Mouse (Mus musculus) myocyte (in vitro differentiated cells): Measurements from ENCODE around the gene Ankrd12.

Experiments used
- MAX ChIP-seq: IDR thresholded peaks from one replicate; pipeline ENCODE4 v1.6.1; 2011; ENCODE audit warnings: low read depth, mild to moderate bottlenecking, control low read depth
- POLR2A ChIP-seq: IDR thresholded peaks from one replicate; pipeline ENCODE4 v1.6.1; 2011; ENCODE audit warnings: low read depth, mild to moderate bottlenecking, control low read depth, moderate library complexity; ENCODE audit not compliant: insufficient read length
- POLR2AphosphoS2 ChIP-seq: IDR thresholded peaks from one replicate; pipeline ENCODE4 v1.6.1; 2011; ENCODE audit warnings: low read depth, control low read depth; ENCODE audit not compliant: insufficient read length
- TCF12 ChIP-seq: IDR thresholded peaks from one replicate; pipeline ENCODE4 v1.6.1; 2011; ENCODE audit warnings: mild to moderate bottlenecking, control low read depth; ENCODE audit not compliant: poor library complexity, insufficient read depth, severe bottlenecking

DNA sequence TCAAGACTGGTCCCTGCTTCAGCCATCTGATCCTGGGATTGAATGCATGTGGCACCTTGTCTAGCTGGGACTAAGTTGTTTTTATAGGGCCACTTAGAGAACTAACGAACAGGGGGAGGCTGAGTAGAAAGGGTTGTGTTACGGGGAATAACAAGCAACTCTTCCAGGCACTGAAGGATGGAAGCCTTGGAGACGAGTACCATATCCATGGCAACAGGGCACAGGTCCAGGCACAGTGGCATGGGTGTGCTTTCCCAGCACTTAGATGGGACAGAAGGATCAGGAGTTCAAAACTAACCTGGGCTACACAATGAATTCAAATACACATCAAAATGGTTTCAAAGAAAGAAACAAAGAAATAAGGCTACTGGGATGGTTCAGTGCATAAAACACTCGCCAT lies 149.8 kb downstream of the Ankrd12 start:
- TF ChIP-seq TCF12 (no peak), POLR2AphosphoS2 (no peak), MAX (no peak), POLR2A (no peak)
